Mouse (Mus musculus) forelimb bud, embryonic 11.5 days (tissue): ENCODE data around the gene Tceal3.
A peak's percentile ranks its signal among the peaks of the same experiment; 100 is the strongest.
"Not testable (repeated sequence)": the region's sequence is repeated elsewhere in the genome, so short reads cannot be mapped to it uniquely, and the experiment has no call there.

Experiments used
- DNase-seq: peaks from one replicate; pipeline ENCODE4 v3.0.0-alpha.2; 2012; ENCODE audit warnings: low read depth, low spot score

Tceal3 gene

DNA sequence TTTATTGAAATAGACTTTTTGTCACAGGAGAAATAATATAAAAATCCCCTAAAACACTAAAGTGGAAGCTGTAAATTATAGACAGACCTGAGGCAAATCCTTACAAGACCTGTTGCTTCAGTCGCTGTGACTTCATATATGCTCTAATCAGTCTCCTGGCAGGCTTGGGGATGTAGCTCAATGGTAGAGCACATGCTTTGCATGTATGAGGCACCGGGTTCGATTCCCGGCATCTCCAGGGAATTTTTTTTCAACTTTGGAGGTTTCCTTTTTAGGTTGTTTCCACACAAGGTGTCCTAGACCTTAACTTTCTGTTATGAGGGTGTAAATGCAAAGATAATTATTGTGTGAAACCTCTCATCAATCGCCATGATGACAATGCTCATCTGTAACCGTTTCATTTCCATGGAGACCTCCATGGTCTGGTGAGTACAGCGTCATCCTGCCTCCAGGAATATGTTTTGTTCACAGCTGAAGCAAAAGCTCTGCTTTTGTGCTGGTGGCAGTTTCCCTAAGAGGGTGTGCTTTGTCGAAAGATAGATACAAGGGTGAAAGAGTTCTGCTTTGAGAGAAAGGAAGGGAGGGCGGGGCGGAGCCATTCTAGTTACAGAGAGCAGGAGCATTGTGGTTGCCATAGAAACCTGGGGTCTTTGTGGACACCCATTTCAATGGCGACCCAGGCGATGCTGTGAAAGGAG is at the start of gene Tceal3:
Gene Tceal3 (plus strand): TSS at position 644 of the 698 bp plus-strand sequence.
- no peak for DNase-seq

DNA sequence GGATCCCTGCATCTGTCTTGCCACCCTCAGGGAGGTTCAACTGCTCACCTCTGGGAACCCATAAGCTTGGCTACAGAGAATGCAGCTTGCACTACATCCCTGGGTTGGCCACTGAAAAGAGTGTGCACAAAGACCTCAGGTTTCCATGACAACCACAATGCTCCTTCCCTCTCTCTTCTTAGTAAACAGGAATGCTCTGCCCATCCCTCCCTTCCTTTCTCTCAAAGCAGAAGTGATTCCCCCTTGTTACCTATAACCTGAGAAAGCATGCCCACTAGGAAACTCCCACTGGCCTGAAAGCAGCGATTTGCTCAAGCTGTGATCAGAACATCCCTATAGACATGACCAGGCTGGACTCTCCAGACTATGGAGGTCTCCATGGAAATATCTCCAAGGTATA is 46.7 kb upstream of the Tceal3 start, which contains the start of gene Kir3dl2:
Gene Kir3dl2 (minus strand): TSS at position 101 of the 400 bp plus-strand sequence.
- not testable (repeated sequence) for DNase-seq

DNA sequence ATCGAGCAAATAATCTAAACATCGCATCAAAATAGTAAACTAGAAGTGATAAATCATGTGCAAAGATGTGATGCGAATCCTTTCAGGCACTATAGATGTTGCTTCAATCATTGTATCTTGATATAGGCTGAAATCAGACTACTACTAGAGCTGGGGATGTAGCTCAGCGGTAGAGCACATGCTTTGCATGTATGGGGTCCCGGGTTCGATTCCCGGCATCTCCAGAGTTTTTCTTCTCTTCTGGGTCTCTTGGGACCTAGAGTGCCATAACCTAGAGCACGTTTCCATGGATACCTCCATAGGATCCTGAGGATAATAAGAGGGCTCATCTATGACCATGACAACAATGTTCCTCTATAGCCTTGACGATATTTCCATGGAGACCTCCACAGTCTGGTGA is 21.5 kb upstream of the Tceal3 start:
- not testable (repeated sequence) for DNase-seq

- no peak for DNase-seq
Observed at GRCm38 (mm10) chrX:136584617-136585016, 6.0 kb upstream of the Tceal3 start.

- no peak for DNase-seq
Observed at GRCm38 (mm10) chrX:136590897-136591257, 235 bp downstream of the Tceal3 start.

DNA sequence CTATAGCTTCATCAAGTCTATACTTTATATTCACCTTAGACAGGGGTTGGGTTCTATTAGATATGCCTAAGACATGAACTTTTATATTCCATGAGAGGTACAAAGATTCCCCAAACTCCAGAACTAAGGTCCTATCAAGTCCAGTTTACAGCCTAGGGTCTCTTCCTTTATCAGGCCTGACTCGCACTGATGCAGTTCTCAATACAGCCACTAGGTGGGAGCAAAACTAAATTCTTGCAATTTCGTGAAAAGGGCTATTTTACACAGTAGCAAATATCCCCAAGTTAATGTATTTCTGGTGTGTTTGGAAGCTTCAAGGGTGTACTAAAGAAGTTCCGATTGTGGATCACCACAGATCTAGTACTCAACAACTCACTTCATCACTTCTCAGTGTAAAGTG is 8.8 kb downstream of the Tceal3 start:
- DNase-seq = peak; percentile 5

DNA sequence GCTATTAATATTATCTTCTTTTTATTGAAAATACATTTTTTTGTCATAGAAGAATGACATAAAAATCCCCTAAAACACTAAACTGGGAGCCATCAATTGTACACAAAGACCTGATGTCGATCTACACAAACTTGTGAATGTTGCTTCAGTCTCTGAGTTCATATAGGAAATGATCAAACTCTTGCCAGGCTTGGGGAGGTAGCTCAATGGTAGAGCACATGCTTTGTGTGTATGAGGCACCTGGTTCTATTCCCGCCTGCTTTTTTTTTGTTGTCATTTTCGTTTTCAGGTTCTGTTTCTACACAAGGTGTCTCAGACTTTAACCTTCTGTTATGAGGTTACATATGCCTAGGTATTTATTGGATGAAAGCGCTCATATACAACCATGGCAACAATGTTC is 16.3 kb downstream of the Tceal3 start:
- DNase-seq = no peak

DNA sequence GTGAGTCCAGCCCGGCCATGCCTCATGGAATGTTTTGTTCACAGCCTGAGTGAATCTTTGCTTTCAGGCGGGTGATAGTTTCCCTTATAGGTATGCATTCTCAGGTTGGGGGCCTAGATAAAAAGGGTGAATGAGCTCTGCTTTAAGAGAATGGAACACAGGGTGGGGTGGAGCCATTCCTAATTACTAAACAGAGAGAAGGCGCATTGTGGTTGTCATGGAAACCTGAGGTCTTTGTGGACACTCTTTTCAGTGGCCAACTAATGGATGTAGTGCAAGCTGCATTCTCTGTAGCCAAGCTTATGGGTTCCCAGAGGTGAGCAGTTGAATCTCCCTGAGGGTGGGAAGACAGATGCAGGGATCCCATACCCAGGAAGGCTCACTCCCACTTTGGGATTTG is 16.8 kb downstream of the Tceal3 start:
- DNase-seq = no peak

DNA sequence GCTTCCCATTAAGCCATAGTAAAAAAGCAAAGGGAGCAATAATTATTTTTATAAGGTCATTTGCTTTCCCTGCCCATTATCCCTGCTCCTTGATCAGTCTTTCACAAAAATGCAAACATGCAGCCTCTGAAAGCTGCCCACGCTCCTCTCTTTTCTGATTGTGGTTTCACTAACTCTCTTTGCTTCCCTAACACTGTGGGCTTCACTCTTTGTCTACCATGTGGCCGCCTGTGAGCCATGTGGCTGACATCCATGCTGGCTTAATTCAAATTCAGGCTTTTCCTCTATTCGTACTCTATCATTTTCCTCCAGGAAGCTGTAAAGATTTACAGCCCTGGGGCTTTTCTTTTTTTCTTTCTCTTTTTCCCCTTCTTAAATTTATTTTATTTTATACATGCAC is 20.7 kb downstream of the Tceal3 start:
- DNase-seq = no peak

GRCm38 (mm10) chrX:136615889-136616288 is 25.2 kb downstream of the Tceal3 start:
- DNase-seq = not testable (repeated sequence)

DNA sequence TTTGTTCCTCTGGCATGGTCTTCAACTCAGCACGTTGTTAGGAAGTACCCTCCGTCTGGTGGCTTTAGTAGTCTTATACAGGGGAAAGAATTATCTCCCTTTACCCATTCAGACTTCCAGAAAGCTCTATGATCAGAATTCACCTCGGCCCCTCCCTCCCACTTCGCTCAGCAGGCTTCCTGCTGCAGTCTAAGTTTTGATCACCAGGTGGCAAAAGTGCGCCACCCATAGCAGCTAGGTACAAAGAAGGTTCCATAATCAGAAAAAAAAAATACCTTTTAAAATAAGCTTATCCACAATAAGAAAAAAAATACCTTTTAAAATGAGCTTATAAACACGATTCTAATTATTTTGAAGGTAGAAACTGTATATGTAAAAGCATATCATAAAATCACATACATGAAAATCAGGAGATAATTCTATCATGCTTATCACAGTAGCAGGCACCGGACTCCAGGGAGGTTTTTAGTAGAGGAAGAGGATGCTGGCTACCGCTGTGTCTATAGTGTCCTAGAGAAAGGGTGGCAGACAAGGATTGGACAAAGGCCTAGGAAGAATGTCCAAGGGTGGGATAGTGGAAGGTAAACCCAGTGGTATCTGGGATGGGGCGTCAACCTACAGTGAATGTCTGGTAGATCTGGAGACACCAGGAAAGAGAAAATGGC is 34.4 kb downstream of the Tceal3 start:
- DNase-seq = peak; percentile 2

- DNase-seq = no peak
Observed at GRCm38 (mm10) chrX:136625959-136626358, 35.3 kb downstream of the Tceal3 start.

GRCm38 (mm10) chrX:136635116-136635515 is 44.5 kb downstream of the Tceal3 start:
- no peak for DNase-seq

- no peak for DNase-seq
Observed at GRCm38 (mm10) chrX:136639754-136640153, 49.1 kb downstream of the Tceal3 start.

- DNase-seq = not testable (repeated sequence)
Observed at GRCm38 (mm10) chrX:136645857-136646256, 55.2 kb downstream of the Tceal3 start.

DNA sequence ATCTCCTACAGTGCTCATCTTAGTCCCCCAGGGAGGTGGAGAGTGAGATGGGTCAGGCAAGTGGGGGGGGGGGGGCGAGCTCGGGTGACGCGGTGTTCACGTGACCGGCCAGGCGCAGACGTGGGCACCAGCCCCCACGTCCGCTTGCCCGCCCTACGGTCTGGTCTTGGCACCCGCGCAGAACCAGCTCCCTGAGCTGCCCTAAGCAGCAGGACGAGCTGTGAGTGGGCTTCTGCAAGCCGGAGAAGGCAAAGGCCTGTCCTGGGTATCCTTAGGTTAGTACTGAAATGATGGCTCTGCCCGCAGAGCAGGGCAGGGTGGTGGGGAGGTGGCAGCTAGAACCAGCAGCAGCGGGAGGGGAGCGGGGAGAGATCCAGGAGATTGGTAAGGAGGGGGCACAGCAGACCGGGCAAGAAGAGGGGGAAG is 75.7 kb downstream of the Tceal3 start:
- DNase-seq = no peak

- DNase-seq = not testable (repeated sequence)
Observed at GRCm38 (mm10) chrX:136666762-136667464, 76.3 kb downstream of the Tceal3 start.

DNA sequence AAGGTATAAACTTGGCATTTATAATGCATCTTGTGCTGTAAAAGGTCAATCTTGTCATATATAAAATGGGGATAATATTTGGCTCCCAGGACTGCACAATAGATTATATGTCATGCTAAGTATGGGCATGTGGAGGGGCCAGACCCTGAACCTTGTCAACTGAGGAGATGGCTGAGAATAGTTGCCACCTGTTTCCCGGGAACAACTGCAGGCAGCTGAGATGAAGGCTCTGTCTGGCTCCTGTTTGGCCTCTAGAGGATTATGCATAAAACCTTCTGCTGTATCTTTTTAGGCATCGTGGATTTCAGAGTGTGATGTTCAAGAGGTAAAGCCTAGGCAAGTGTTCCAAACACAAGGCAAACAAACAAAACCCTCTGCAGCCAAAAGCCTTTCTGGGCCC is 78.2 kb downstream of the Tceal3 start:
- DNase-seq = no peak

GRCm38 (mm10) chrX:136680989-136681388 is 90.3 kb downstream of the Tceal3 start:
- DNase-seq = no peak

- DNase-seq = not testable (repeated sequence)
Observed at GRCm38 (mm10) chrX:136691606-136692293, 101.1 kb downstream of the Tceal3 start.

GRCm38 (mm10) chrX:136692294-136692675 is 101.6 kb downstream of the Tceal3 start:
- DNase-seq = no peak

DNA sequence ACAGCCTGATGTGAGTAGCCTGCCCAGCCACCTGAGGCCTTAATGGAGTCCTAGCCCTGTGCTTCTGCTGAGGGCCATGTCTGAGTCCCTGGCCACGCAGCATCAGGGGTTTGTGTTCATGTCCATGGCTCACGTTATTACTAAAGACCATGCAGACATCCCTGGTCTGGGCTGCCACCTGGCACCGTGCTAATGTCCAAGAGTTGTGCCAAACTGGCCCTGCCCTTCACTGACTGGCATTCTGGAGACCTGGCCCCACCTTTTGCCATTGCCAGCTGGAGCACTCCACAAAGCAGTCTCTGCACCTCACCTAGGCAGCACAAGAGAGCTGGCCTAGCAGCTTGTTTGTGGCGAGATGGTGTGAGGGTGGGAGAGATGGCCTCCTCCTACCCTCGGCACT is 102.6 kb downstream of the Tceal3 start:
- DNase-seq = no peak
